Mouse (Mus musculus) MEL (cell line): ENCODE results near the gene Arid1b. TPM values are rescaled to one million over a fixed set of nuclear protein-coding genes. Genes with fewer than 3 reads are reported as not detected.

Experiments used
- DNase-seq: peaks from one replicate; pipeline ENCODE4 v3.0.0; 2011; ENCODE audit warnings: low read depth, low spot score
- H3K27ac ChIP-seq: 2 replicates; pipeline ENCODE4 v1.5.1; 2012; ENCODE audit warnings: low read depth, mild to moderate bottlenecking, control low read depth, low read length, moderate library complexity; ENCODE audit not compliant: control insufficient read depth
- H3K27me3 ChIP-seq, 2 experiments: fragments of 150-350 bp in 1 of 2; sonication (generic) in 1 of 2; 2 replicates each; pipeline ENCODE4 v1.6.1; 2012; ENCODE audit warnings: low read length in 2 of 2, mild to moderate bottlenecking in 2 of 2, improper control_type of control experiment in 1 of 2, moderate library complexity in 1 of 2; ENCODE audit not compliant: insufficient read depth in 2 of 2, control insufficient read depth in 1 of 2
- H3K36me3 ChIP-seq, 2 experiments: 2 replicates each; pipeline ENCODE4 v1.6.1; 2012 to 2014; ENCODE audit warnings: low read length in 2 of 2, improper control_type of control experiment in 1 of 2, inconsistent platforms in 1 of 2, mild to moderate bottlenecking in 1 of 2; ENCODE audit not compliant: insufficient read depth in 2 of 2, control insufficient read depth in 1 of 2
- H3K4me1 ChIP-seq, 2 experiments: fragments of 150-350 bp in 1 of 2; sonication (generic) in 1 of 2; 2 replicates each; pipeline ENCODE4 v1.6.1; 2012; ENCODE audit warnings: low read length in 2 of 2, improper control_type of control experiment in 1 of 2, mild to moderate bottlenecking in 1 of 2; ENCODE audit not compliant: insufficient read depth in 2 of 2, control insufficient read depth in 1 of 2
- H3K4me3 ChIP-seq, 2 experiments: fragments of 150-350 bp in 1 of 2; sonication (generic) in 1 of 2; 2 replicates each; pipeline ENCODE4 v1.5.1; 2012; ENCODE audit warnings: low read depth in 2 of 2, low read length in 2 of 2, mild to moderate bottlenecking in 2 of 2, moderate library complexity in 2 of 2, control low read depth in 1 of 2, improper control_type of control experiment in 1 of 2; ENCODE audit not compliant: control insufficient read depth in 1 of 2, insufficient read depth in 1 of 2
- H3K79me2 ChIP-seq: 2 replicates; pipeline ENCODE4 v1.6.1; 2012; ENCODE audit warnings: mild to moderate bottlenecking, low read length, moderate library complexity; ENCODE audit not compliant: control insufficient read depth, poor library complexity, insufficient read depth
- H3K9ac ChIP-seq: 2 replicates; pipeline ENCODE4 v1.6.1; 2012; ENCODE audit warnings: low read depth, mild to moderate bottlenecking, control low read depth, low read length, moderate library complexity; ENCODE audit not compliant: control insufficient read depth, poor library complexity, severe bottlenecking
- H3K9me3 ChIP-seq: fragments of 150-350 bp; sonication (generic); replicated peaks from 2 replicates; pipeline ENCODE4 v1.6.1; 2012; ENCODE audit warnings: mild to moderate bottlenecking, low read length, improper control_type of control experiment, moderate library complexity; ENCODE audit not compliant: insufficient read depth
- CHD1 ChIP-seq: IDR thresholded peaks from 2 replicates; pipeline ENCODE4 v1.6.1; 2012; ENCODE audit warnings: low read depth, mild to moderate bottlenecking, inconsistent platforms, low read length, improper control_type of control experiment
- E2F4 ChIP-seq: IDR thresholded peaks from 2 replicates; pipeline ENCODE4 v1.6.1; 2011; ENCODE audit warnings: low read depth, low read length, improper control_type of control experiment, borderline replicate concordance
- EP300 ChIP-seq, 2 experiments: IDR thresholded peaks; 2 replicates each; pipeline ENCODE4 v1.6.1; 2011; ENCODE audit warnings: improper control_type of control experiment in 2 of 2, low read length in 2 of 2, low read depth in 1 of 2, mild to moderate bottlenecking in 1 of 2
- ETS1 ChIP-seq: IDR thresholded peaks from 2 replicates; pipeline ENCODE4 v1.6.1; 2012; ENCODE audit warnings: low read depth, mild to moderate bottlenecking, inconsistent platforms, low read length, improper control_type of control experiment, moderate library complexity
- GATA1 ChIP-seq: IDR thresholded peaks from 2 replicates; pipeline ENCODE4 v1.6.1; 2011; ENCODE audit warnings: low read depth, low read length, improper control_type of control experiment
- HCFC1 ChIP-seq: IDR thresholded peaks from 2 replicates; pipeline ENCODE4 v1.6.1; 2012; ENCODE audit warnings: low read depth, mild to moderate bottlenecking, inconsistent platforms, low read length, improper control_type of control experiment, moderate library complexity
- MAFK ChIP-seq: IDR thresholded peaks from 2 replicates; pipeline ENCODE4 v1.6.1; 2011; ENCODE audit warnings: low read depth, mild to moderate bottlenecking, low read length, improper control_type of control experiment, borderline replicate concordance
- MAZ ChIP-seq: IDR thresholded peaks from 2 replicates; pipeline ENCODE4 v1.6.1; 2012; ENCODE audit warnings: low read depth, mild to moderate bottlenecking, inconsistent platforms, low read length, improper control_type of control experiment
- MXI1 ChIP-seq: IDR thresholded peaks from 2 replicates; pipeline ENCODE4 v1.6.1; 2011; ENCODE audit warnings: mild to moderate bottlenecking, low read depth, low read length, improper control_type of control experiment
- MYB ChIP-seq: IDR thresholded peaks from 2 replicates; pipeline ENCODE4 v1.6.1; 2011; ENCODE audit warnings: mild to moderate bottlenecking, low read depth, low read length, improper control_type of control experiment
- MYC ChIP-seq: IDR thresholded peaks from 2 replicates; pipeline ENCODE4 v1.6.1; 2011; ENCODE audit warnings: low read depth, mild to moderate bottlenecking, low read length, improper control_type of control experiment, moderate library complexity
- NELFE ChIP-seq: IDR thresholded peaks from 2 replicates; pipeline ENCODE4 v1.6.1; 2011; ENCODE audit warnings: low read depth, low read length, improper control_type of control experiment
- POLR2AphosphoS2 ChIP-seq: IDR thresholded peaks from 2 replicates; pipeline ENCODE4 v1.6.1; 2011; ENCODE audit warnings: low read length, improper control_type of control experiment
- SIN3A ChIP-seq: IDR thresholded peaks from 2 replicates; pipeline ENCODE4 v1.6.1; 2012; ENCODE audit warnings: low read length, improper control_type of control experiment, inconsistent platforms
- TAL1 ChIP-seq: IDR thresholded peaks from 2 replicates; pipeline ENCODE4 v1.6.1; 2012; ENCODE audit warnings: mild to moderate bottlenecking, inconsistent platforms, low read length, moderate library complexity, mixed read lengths
- UBTF ChIP-seq: IDR thresholded peaks from 2 replicates; pipeline ENCODE4 v1.6.1; 2012; ENCODE audit warnings: low read depth, mild to moderate bottlenecking, inconsistent platforms, low read length, improper control_type of control experiment, moderate library complexity, borderline replicate concordance; ENCODE audit not compliant: insufficient read depth
- USF2 ChIP-seq, 2 experiments: IDR thresholded peaks; 2 replicates each; pipeline ENCODE4 v1.6.1; 2011 to 2012; ENCODE audit warnings: improper control_type of control experiment in 2 of 2, low read length in 2 of 2, borderline replicate concordance in 1 of 2, inconsistent platforms in 1 of 2, low read depth in 1 of 2, mild to moderate bottlenecking in 1 of 2; ENCODE audit not compliant: insufficient read depth in 1 of 2
- polyA plus RNA-seq, 2 experiments: library from polyadenylated mRNA; stranded (reverse) in 1 of 2; unstranded in 1 of 2; fragments of >175 nt in 1 of 2; fragments of >200 nt in 1 of 2; gene quantifications; 2 replicates each; pipeline versions ENCODE4 v1.2.1 to v1.2.4; 2012; ENCODE audit warnings: low replicate concordance in 2 of 2, low read depth in 1 of 2; ENCODE audit not compliant: insufficient read length in 2 of 2, insufficient read depth in 1 of 2, missing spikeins in 1 of 2
- total RNA-seq: library from RNA; depleted of rRNA; stranded (reverse); fragments of 300-350 nt; gene quantifications from 2 replicates; pipeline ENCODE4 v1.2.3, GENCODE M21; 2012

Arid1b gene
- total and polyA plus RNA-seq, 3 experiments = 13.4 to 17.4 TPM; not detected in 1

- Histone ChIP-seq H3K79me2 (no peaks in the 10 kb centered on the region; the same call in 1 of the 2 replicates), H3K4me3 (no peak overlapping the region), H3K36me3 (peaks cover 0 to 2% of the 10 kb centered on the region in 2 experiments; a peak in 1 of 4 replicates), H3K9ac (no peak overlapping the region), H3K27ac (no peak overlapping the region), H3K27me3 (no peaks in the 10 kb centered on the region), H3K9me3 (no peaks in the 10 kb centered on the region), H3K4me1 (no peaks in the 10 kb centered on the region)
- TF ChIP-seq NELFE (no peak), POLR2AphosphoS2 (no peak), MYB (no peak), EP300 (IDR thresholded peaks at IDR 0.05; ENCODE audit: low read depth in 1 of 2, low read length in 2 of 2) (no peak), CHD1 (no peak), GATA1 (no peak), HCFC1 (no peak), ETS1 (no peak), USF2 (IDR thresholded peaks at IDR 0.05; ENCODE audit: borderline replicate concordance in 1 of 2, insufficient read depth in 1 of 2, low read depth in 1 of 2, low read length in 2 of 2) (no peak), MAZ (no peak), MYC (no peak), UBTF (no peak)
- DNase-seq = no peak
These were observed 53.2 kb downstream of the Arid1b start for GRCm38 (mm10) chr17:5047373-5047772.

DNA sequence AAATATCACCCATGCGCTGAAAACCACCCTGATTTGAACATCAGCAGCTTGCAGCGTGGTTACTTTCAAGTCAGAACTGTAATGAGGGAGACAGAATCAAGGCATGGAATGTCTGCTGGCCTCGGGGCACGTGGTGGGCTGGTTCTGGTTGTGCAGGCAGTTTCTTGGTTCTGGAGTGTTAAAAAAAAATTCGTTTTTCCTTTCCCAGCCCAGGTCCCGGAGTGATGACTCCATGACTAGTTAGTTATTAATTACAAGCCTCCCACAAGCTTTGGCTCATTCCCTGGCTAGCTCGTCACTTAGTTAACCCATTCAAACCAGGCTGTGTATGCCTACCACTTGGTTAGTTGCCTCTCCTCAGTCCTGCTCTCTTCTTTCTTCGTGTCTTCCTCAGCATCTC is 56.1 kb downstream of the Arid1b start:
- Histone ChIP-seq H3K79me2 (no peaks in the 10 kb centered on the region; the same call in 1 of the 2 replicates), H3K4me1 (no peaks in the 10 kb centered on the region), H3K9me3 (no peaks in the 10 kb centered on the region), H3K27ac (no peak overlapping the region), H3K9ac (no peak overlapping the region), H3K27me3 (no peaks in the 10 kb centered on the region), H3K36me3 (peaks cover 0 to 2% of the 10 kb centered on the region in 2 experiments; a peak in 1 of 4 replicates), H3K4me3 (no peak overlapping the region)
- DNase-seq = no peak
- TF ChIP-seq SIN3A (no peak), GATA1 (no peak), MAFK (no peak), MXI1 (no peak), E2F4 (no peak), TAL1 (no peak)
